Comparison of ENCODE assay signal across 8 mouse cellular contexts in the genomic region with DNA sequence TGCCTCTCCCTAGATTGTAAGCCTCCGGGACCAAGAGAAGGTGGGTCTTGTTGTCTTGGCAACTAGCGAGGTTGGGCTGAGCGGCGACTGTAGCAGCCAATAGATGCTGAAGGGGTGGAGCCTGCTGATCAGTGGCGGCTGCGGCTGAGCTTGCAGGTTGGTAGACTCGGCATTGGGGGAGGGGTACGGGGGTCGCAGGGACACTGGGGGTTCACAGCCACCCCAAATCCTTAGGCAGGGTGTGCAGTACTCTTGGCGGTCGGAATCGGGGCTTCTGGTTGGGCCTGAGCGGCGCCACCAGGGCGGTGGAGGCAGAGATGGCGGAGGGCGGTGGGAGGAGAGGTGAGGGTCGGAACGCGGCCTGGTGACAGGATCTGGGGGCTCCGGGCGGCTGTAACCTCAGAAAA. TPM values are rescaled to one million over a fixed set of nuclear protein-coding genes. Genes with fewer than 3 reads are reported as not detected.
DNase-seq lines count a peak whose midpoint lies in the region; ATAC-seq and TF ChIP-seq lines count a peak whose summit lies in the region.

No protein-coding gene starts in this region.

- H3ac ChIP-seq in C2C12 (ENCODE audit: control insufficient read depth, insufficient read length, low read depth) (peak overlapping the region; percentile 89), myocyte (ENCODE audit: control insufficient read depth, insufficient read length) (peak overlapping the region; percentile 5)

- H3K4me2 ChIP-seq in heart, embryonic 11.5 days = peak overlapping the region; percentile 88
- H3K4me2 ChIP-seq in kidney, embryonic 16.5 days (replicated peaks; ENCODE audit: low read depth, low read length) = peak overlapping the region; percentile 93
- peak overlapping the region; percentile 88 for H3K4me2 ChIP-seq in myocyte (ENCODE audit: low read depth)

- 0% methylated on average over 21 of the region's 22 CpGs for WGBS in heart, embryonic 11.5 days (ENCODE audit: insufficient replicate concordance)
- 1% methylated on average over 22 of the region's 22 CpGs for WGBS in kidney, embryonic 16.5 days
- under 1% methylated on average over 22 of the region's 22 CpGs for WGBS in liver, adult 2 months

- peak; percentile 45; the same call in 1 of the 2 replicates for TF ChIP-seq POLR2A in brain, embryonic 14.5 days (IDR thresholded peaks at IDR 0.05; ENCODE audit: borderline replicate concordance, extremely low read depth, insufficient read depth, insufficient read length, poor library complexity, severe bottlenecking)
- TF ChIP-seq POLR2A in liver, adult 2 months (IDR thresholded peaks at IDR 0.05; ENCODE audit: extremely low read depth, insufficient read depth, low read length) = peak; percentile 36; the same call in 1 of the 2 replicates
- TF ChIP-seq POLR2A in myocyte (IDR thresholded peaks at IDR 0.05; ENCODE audit: insufficient read length, low read depth) = peak; percentile 56

- peak overlapping the region; percentile 66 for H3K27ac ChIP-seq in heart, embryonic 11.5 days (ENCODE audit: low read depth, low read length)
- H3K27ac ChIP-seq in kidney, embryonic 16.5 days (ENCODE audit: low read length) = peak overlapping the region; percentile 80
- H3K27ac ChIP-seq in liver, adult 2 months (replicated peaks; ENCODE audit: insufficient read depth, low read depth, low read length) = no peak overlapping the region

- H3K36me3 ChIP-seq in C2C12 (ENCODE audit: control insufficient read depth, insufficient read depth) (no peaks in the 10 kb centered on the region), myocyte (ENCODE audit: control insufficient read depth, insufficient read depth) (no peaks in the 10 kb centered on the region)
- H3K36me3 ChIP-seq in erythroblast, embryonic 14.5 days (ENCODE audit: control insufficient read depth) = peaks cover 45% of the 10 kb centered on the region
- peaks cover 5% of the 10 kb centered on the region for H3K36me3 ChIP-seq in heart, embryonic 11.5 days (ENCODE audit: control insufficient read depth, insufficient read depth, low read length)
- H3K36me3 ChIP-seq in kidney, embryonic 16.5 days (ENCODE audit: insufficient read depth, low read length) = peaks cover 23% of the 10 kb centered on the region
- no peaks in the 10 kb centered on the region for H3K36me3 ChIP-seq in liver, adult 2 months (ENCODE audit: control insufficient read depth, insufficient read depth, low read length)
- no peaks in the 10 kb centered on the region for H3K36me3 ChIP-seq in splenic B cell, adult 2 months (ENCODE audit: control insufficient read depth, insufficient read depth, low read length, poor library complexity, severe bottlenecking)

- H3K4me3 ChIP-seq in C2C12 (ENCODE audit: insufficient read depth, poor library complexity, severe bottlenecking) (peak overlapping the region; percentile 56), myocyte (peak overlapping the region; percentile 80)
- peak overlapping the region; percentile 94 for H3K4me3 ChIP-seq in erythroblast, embryonic 14.5 days (replicated peaks)
- peak overlapping the region; percentile 88 for H3K4me3 ChIP-seq in heart, embryonic 11.5 days (ENCODE audit: low read depth, low read length)
- H3K4me3 ChIP-seq in kidney, embryonic 16.5 days (ENCODE audit: low read length) = peak overlapping the region; percentile 84
- peak overlapping the region; percentile 93 for H3K4me3 ChIP-seq in liver, adult 2 months (ENCODE audit: insufficient read depth, low read depth, low read length)

- DNase-seq in brain, embryonic 14.5 days (ENCODE audit: low read depth) = peak; percentile 99
- peak; percentile 87 for DNase-seq in liver, adult 2 months (ENCODE audit: extremely low read depth, low read depth, low spot score)
- peak; percentile 86 for DNase-seq in splenic B cell, adult 2 months (ENCODE audit: low read depth, low spot score)

- no peak for TF ChIP-seq CTCF in C2C12 (IDR thresholded peaks at IDR 0.05; ENCODE audit: control insufficient read depth, insufficient read depth, insufficient read length)
- TF ChIP-seq CTCF in brain, embryonic 14.5 days (IDR thresholded peaks at IDR 0.05; ENCODE audit: borderline replicate concordance, extremely low read depth, insufficient read depth, insufficient read length) = no peak
- no peak for TF ChIP-seq CTCF in liver, adult 2 months (IDR thresholded peaks at IDR 0.05; ENCODE audit: low read depth, low read length)

- H3K9me3 ChIP-seq in erythroblast, embryonic 14.5 days (ENCODE audit: control insufficient read depth, low read length) = no peaks in the 10 kb centered on the region
- no peaks in the 10 kb centered on the region for H3K9me3 ChIP-seq in heart, embryonic 11.5 days (replicated peaks; ENCODE audit: control insufficient read depth, low read length)
- H3K9me3 ChIP-seq in kidney, embryonic 16.5 days (ENCODE audit: low read length) = no peaks in the 10 kb centered on the region

- peak overlapping the region; percentile 91 for H3K9ac ChIP-seq in heart, embryonic 11.5 days (ENCODE audit: low read depth, low read length)
- peak overlapping the region; percentile 89 for H3K9ac ChIP-seq in kidney, embryonic 16.5 days (replicated peaks; ENCODE audit: low read length)
- peak overlapping the region; percentile 85 for H3K9ac ChIP-seq in liver, adult 2 months (ENCODE audit: low read depth, low read length)

- peak; percentile 95 for ATAC-seq in heart, embryonic 11.5 days (replicated peaks; ENCODE audit: insufficient number of reproducible peaks, low FRiP score, low TSS enrichment)
- peak; percentile 97 for ATAC-seq in kidney, embryonic 16.5 days (ENCODE audit: low FRiP score, low TSS enrichment)

- H3K79me2 ChIP-seq in C2C12 (ENCODE audit: control insufficient read depth, insufficient read depth) = no peaks in the 10 kb centered on the region
- H3K79me2 ChIP-seq in liver, adult 2 months (ENCODE audit: control insufficient read depth, insufficient read depth, low read length) = no peaks in the 10 kb centered on the region
- no peaks in the 10 kb centered on the region for H3K79me2 ChIP-seq in myocyte (ENCODE audit: control insufficient read depth, insufficient read depth)

- H3K79me3 ChIP-seq in C2C12 (ENCODE audit: low read depth) = no peaks in the 10 kb centered on the region

- peaks cover 86% of the 10 kb centered on the region for H3K4me1 ChIP-seq in erythroblast, embryonic 14.5 days (ENCODE audit: control insufficient read depth)
- peaks cover 15% of the 10 kb centered on the region for H3K4me1 ChIP-seq in heart, embryonic 11.5 days (ENCODE audit: control insufficient read depth, insufficient read depth, low read length)
- peaks cover 15% of the 10 kb centered on the region for H3K4me1 ChIP-seq in kidney, embryonic 16.5 days (ENCODE audit: insufficient read depth, low read length)
- H3K4me1 ChIP-seq in liver, adult 2 months (ENCODE audit: control insufficient read depth, insufficient read depth, low read length) = no peaks in the 10 kb centered on the region; the same call in 1 of the 2 replicates

- H3K27me3 ChIP-seq in C2C12 (ENCODE audit: control insufficient read depth, insufficient read depth, insufficient read length) = no peaks in the 10 kb centered on the region
- H3K27me3 ChIP-seq in erythroblast, embryonic 14.5 days (ENCODE audit: control insufficient read depth) = no peaks in the 10 kb centered on the region
- no peaks in the 10 kb centered on the region for H3K27me3 ChIP-seq in heart, embryonic 11.5 days (ENCODE audit: control insufficient read depth, insufficient read depth, low read length)
- H3K27me3 ChIP-seq in kidney, embryonic 16.5 days (ENCODE audit: insufficient read depth, low read length) = no peaks in the 10 kb centered on the region
- no peaks in the 10 kb centered on the region for H3K27me3 ChIP-seq in liver, adult 2 months (ENCODE audit: control insufficient read depth, insufficient read depth, low read length)
- no peaks in the 10 kb centered on the region for H3K27me3 ChIP-seq in myocyte (ENCODE audit: control insufficient read depth, insufficient read depth, insufficient read length)
- no peaks in the 10 kb centered on the region for H3K27me3 ChIP-seq in splenic B cell, adult 2 months (ENCODE audit: control insufficient read depth, insufficient read depth, low read length, poor library complexity, severe bottlenecking)

RNA-seq across cellular contexts. Expression of a gene that starts 10.0 kb away (rescaled TPM):
- polyA plus RNA-seq in C2C12 (2012; fragmentation: generic; extraction: Trizol) = 60.3 TPM
- 132 and 152 TPM in 2 replicates for polyA plus RNA-seq in brain, embryonic 14.5 days (2012; rRNA removed)
- polyA plus RNA-seq in erythroblast, embryonic 14.5 days (2012) = 8.2 and 10.2 TPM in 2 replicates
- 65.0 and 106 TPM in 2 replicates for polyA plus RNA-seq in heart, embryonic 11.5 days (2014; fragmentation: Nextera tagmentation; extraction: Ambion mirVana)
- 260 and 268 TPM in 2 replicates for polyA plus RNA-seq in kidney, embryonic 16.5 days (2015; fragmentation: Nextera tagmentation; extraction: Ambion mirVana)
- 18.2 and 20.1 TPM in 2 replicates for total RNA-seq in liver, adult 2 months (2014; rRNA removed)
- polyA plus RNA-seq in liver, adult 2 months (2012; rRNA removed) = 32.3 and 39.1 TPM in 2 replicates
- polyA plus RNA-seq in myocyte (2012; fragmentation: generic; extraction: Trizol) = 127 TPM

RNA-seq across cellular contexts. Expression of a gene that starts 11.8 kb away (rescaled TPM):
- polyA plus RNA-seq in C2C12 (2012; fragmentation: generic; extraction: Trizol) (0.06 TPM), myocyte (2012; fragmentation: generic; extraction: Trizol) (7.1 TPM)
- polyA plus RNA-seq in brain, embryonic 14.5 days (2012; rRNA removed) = 0.04 and 0.11 TPM in 2 replicates
- polyA plus RNA-seq in erythroblast, embryonic 14.5 days (2012) = not detected in 2 replicates
- polyA plus RNA-seq in heart, embryonic 11.5 days (2014; fragmentation: Nextera tagmentation; extraction: Ambion mirVana) = 0.04 TPM in 1 of 2 replicates, not detected in the other
- polyA plus RNA-seq in kidney, embryonic 16.5 days (2015; fragmentation: Nextera tagmentation; extraction: Ambion mirVana) = 0.17 and 0.30 TPM in 2 replicates
- total RNA-seq in liver, adult 2 months (2014; rRNA removed) = not detected in 2 replicates
- not detected in 2 replicates for polyA plus RNA-seq in liver, adult 2 months (2012; rRNA removed)

RNA-seq across cellular contexts. Expression of a gene that starts 32.7 kb away (rescaled TPM):
- polyA plus RNA-seq in C2C12 (2012; fragmentation: generic; extraction: Trizol) = not detected
- polyA plus RNA-seq in brain, embryonic 14.5 days (2012; rRNA removed) = 0.15 and 0.30 TPM in 2 replicates
- polyA plus RNA-seq in erythroblast, embryonic 14.5 days (2012) = 0.07 TPM in 1 of 2 replicates, not detected in the other
- polyA plus RNA-seq in heart, embryonic 11.5 days (2014; fragmentation: Nextera tagmentation; extraction: Ambion mirVana) = 0.44 TPM in 1 of 2 replicates, not detected in the other
- polyA plus RNA-seq in kidney, embryonic 16.5 days (2015; fragmentation: Nextera tagmentation; extraction: Ambion mirVana) = not detected in 2 replicates
- not detected in 2 replicates for total RNA-seq in liver, adult 2 months (2014; rRNA removed)
- polyA plus RNA-seq in liver, adult 2 months (2012; rRNA removed) = not detected in 2 replicates
- polyA plus RNA-seq in myocyte (2012; fragmentation: generic; extraction: Trizol) = 0.36 TPM

RNA-seq across cellular contexts. Expression of a gene that starts 34.6 kb away (rescaled TPM):
- polyA plus RNA-seq in C2C12 (2012; fragmentation: generic; extraction: Trizol) (0.23 TPM), myocyte (2012; fragmentation: generic; extraction: Trizol) (177 TPM)
- 0.40 and 0.74 TPM in 2 replicates for polyA plus RNA-seq in brain, embryonic 14.5 days (2012; rRNA removed)
- polyA plus RNA-seq in erythroblast, embryonic 14.5 days (2012) = not detected in 2 replicates
- 0.69 and 0.79 TPM in 2 replicates for polyA plus RNA-seq in heart, embryonic 11.5 days (2014; fragmentation: Nextera tagmentation; extraction: Ambion mirVana)
- 0.36 TPM in 2 replicates for polyA plus RNA-seq in kidney, embryonic 16.5 days (2015; fragmentation: Nextera tagmentation; extraction: Ambion mirVana)
- 0.13 and 0.65 TPM in 2 replicates for total RNA-seq in liver, adult 2 months (2014; rRNA removed)
- not detected in 2 replicates for polyA plus RNA-seq in liver, adult 2 months (2012; rRNA removed)
